Mouse (Mus musculus) stomach, embryonic 14.5 days (tissue): ENCODE results near the gene Cir1. TPM values are rescaled to one million over a fixed set of nuclear protein-coding genes. Genes with fewer than 3 reads are reported as not detected.

Experiments
- ATAC-seq: fragments of 200-750 bp; cut with Nextera tagmentation; 2 replicates; pipeline ENCODE4 v1.8.0; 2017; ENCODE audit warnings: low read depth, moderate TSS enrichment; ENCODE audit not compliant: insufficient number of reproducible peaks, insufficient read depth, low FRiP score
- H3K27ac ChIP-seq: fragments of 300-500 bp; sonication (generic); 2 replicates; pipeline ENCODE4 v1.5.1; 2014; ENCODE audit warnings: mild to moderate bottlenecking, low read length, moderate library complexity, mixed read lengths
- H3K27me3 ChIP-seq: fragments of 300-500 bp; sonication (generic); 2 replicates; pipeline ENCODE4 v1.6.1; 2014; ENCODE audit warnings: low read length, control low read depth, mixed read lengths; ENCODE audit not compliant: control insufficient read depth, insufficient read depth
- H3K36me3 ChIP-seq: fragments of 300-500 bp; sonication (generic); 2 replicates; pipeline ENCODE4 v1.6.1; 2014; ENCODE audit warnings: mild to moderate bottlenecking, control low read depth, low read length, moderate library complexity, mixed read lengths; ENCODE audit not compliant: control insufficient read depth, insufficient read depth
- H3K4me1 ChIP-seq: fragments of 300-500 bp; sonication (generic); 2 replicates; pipeline ENCODE4 v1.6.1; 2014; ENCODE audit warnings: low read length, control low read depth, mixed read lengths; ENCODE audit not compliant: control insufficient read depth, insufficient read depth
- H3K4me2 ChIP-seq: fragments of 300-500 bp; sonication (generic); replicated peaks from 2 replicates; pipeline ENCODE4 v1.6.1; 2014; ENCODE audit warnings: low read depth, low read length, control low read depth
- H3K4me3 ChIP-seq: fragments of 300-500 bp; sonication (generic); 2 replicates; pipeline ENCODE4 v1.5.1; 2014; ENCODE audit warnings: low read depth, low read length, control low read depth
- H3K9ac ChIP-seq: fragments of 300-500 bp; sonication (generic); replicated peaks from 2 replicates; pipeline ENCODE4 v1.6.1; 2014; ENCODE audit warnings: low read depth, mild to moderate bottlenecking, control low read depth, low read length, moderate library complexity, mixed read lengths
- H3K9me3 ChIP-seq: fragments of 300-500 bp; sonication (generic); 2 replicates; pipeline ENCODE4 v1.6.1; 2016; ENCODE audit warnings: low read depth, low read length, control low read depth; ENCODE audit not compliant: control insufficient read depth
- WGBS: fragments of 180-500 bp; shearing (Covaris S2); extraction: QIAGEN DNeasy Blood & Tissue Kit; methylation state at CpG from one replicate; pipeline ENCODE4 v1.1.7; 2014; 5-methylcytosine and 5-hydroxymethylcytosine counted together
- polyA plus RNA-seq: library from polyadenylated mRNA; unstranded; fragments of >200 nt; fragmentation: Nextera tagmentation; extraction: Ambion mirVana; gene quantifications from 2 replicates; pipeline ENCODE4 v1.2.1, GENCODE M21; 2014

Cir1 gene
- polyA plus RNA-seq, 1 experiment from 2014 or later: 29.6 TPM

GRCm38 (mm10) chr2:73272351-73273248, 39.9 kb downstream of the Cir1 start:
- H3K4me3 ChIP-seq: peak overlapping the region; percentile 26
- no peak for ATAC-seq
- no peaks in the 10 kb centered on the region for H3K36me3 ChIP-seq
- H3K4me2 ChIP-seq: peak overlapping the region; percentile 35
- WGBS: 2% methylated on average over 53 of the region's 55 CpGs
- H3K4me1 ChIP-seq: peaks cover 19% of the 10 kb centered on the region; the same call in 1 of the 2 replicates
- no peak overlapping the region for H3K27ac ChIP-seq
- H3K27me3 ChIP-seq: peaks cover 41% of the 10 kb centered on the region
- H3K9ac ChIP-seq: no peak overlapping the region
- no peaks in the 10 kb centered on the region for H3K9me3 ChIP-seq

DNA sequence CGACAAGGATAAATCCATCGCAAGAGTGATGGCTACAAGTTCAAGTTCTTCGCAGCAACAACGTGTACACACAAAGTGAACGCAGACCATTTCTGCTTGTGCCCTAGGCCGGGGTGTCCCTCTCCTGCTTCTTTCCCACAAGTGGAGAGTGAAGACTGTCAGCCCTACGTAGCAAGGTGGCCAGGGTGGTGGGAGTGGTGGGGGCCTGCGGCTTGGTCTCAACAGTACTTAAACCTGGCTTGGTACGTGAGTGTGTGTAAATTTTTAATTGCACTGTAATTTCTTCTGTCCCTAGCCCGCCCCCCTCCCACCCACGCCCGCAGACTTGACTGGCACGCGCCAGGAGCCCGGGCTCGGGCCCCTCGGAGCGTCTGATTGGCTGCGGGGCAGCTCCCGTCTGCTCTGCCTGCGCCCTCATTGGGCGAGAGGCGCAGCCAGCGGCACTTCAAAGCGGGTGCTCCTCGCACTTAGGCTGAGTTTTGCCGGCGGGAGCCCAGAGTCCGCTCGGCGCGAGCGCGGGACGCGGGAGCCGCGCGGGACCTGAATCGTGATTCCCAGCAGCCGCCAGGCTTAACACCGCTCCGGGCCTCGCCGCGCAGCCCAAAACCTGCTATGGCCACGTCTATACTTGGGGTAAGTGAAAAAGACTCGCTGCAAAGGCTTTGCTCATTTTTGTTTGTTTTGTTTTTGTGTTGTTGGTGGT, 40.9 kb downstream of the Cir1 start, which contains the start of gene Sp9:
TSS of gene Sp9 (plus strand) at position 467 of the 703 bp plus-strand sequence.
- Histone ChIP-seq H3K4me2 (peak within 1 kb of the TSS; percentile 35), H3K27ac (no peak within 1 kb of the TSS), H3K4me1 (peaks cover 19% of the 10 kb centered on the region; the same call in 1 of the 2 replicates), H3K9me3 (no peaks in the 10 kb centered on the region), H3K27me3 (peaks cover 41% of the 10 kb centered on the region), H3K9ac (no peak within 1 kb of the TSS), H3K4me3 (peak within 1 kb of the TSS; percentile 26), H3K36me3 (no peaks in the 10 kb centered on the region)
- WGBS: 1% methylated on average over 48 of the region's 48 CpGs
- 0 out of 2 replicates have a peak, but pooled peaks have one; percentile 44 for ATAC-seq

GRCm38 (mm10) chr2:73270593-73271458, 41.7 kb downstream of the Cir1 start:
- peaks cover 48% of the 10 kb centered on the region for H3K27me3 ChIP-seq
- WGBS: 1% methylated on average over 38 of the region's 38 CpGs
- no peak for ATAC-seq
- no peaks in the 10 kb centered on the region for H3K9me3 ChIP-seq
- no peaks in the 10 kb centered on the region for H3K36me3 ChIP-seq
- H3K9ac ChIP-seq: no peak overlapping the region
- H3K27ac ChIP-seq: no peak overlapping the region
- H3K4me2 ChIP-seq: no peak overlapping the region
- H3K4me1 ChIP-seq: peaks cover 19% of the 10 kb centered on the region; the same call in 1 of the 2 replicates
- H3K4me3 ChIP-seq: no peak overlapping the region

- Histone ChIP-seq H3K36me3 (no peaks in the 10 kb centered on the region), H3K4me1 (peaks cover 19% of the 10 kb centered on the region; the same call in 1 of the 2 replicates), H3K4me3 (no peak overlapping the region), H3K27me3 (peaks cover 54% of the 10 kb centered on the region), H3K27ac (no peak overlapping the region), H3K9me3 (no peaks in the 10 kb centered on the region), H3K9ac (no peak overlapping the region), H3K4me2 (no peak overlapping the region)
- WGBS: 7% methylated on average over 14 of the region's 14 CpGs
- ATAC-seq: no peak
Observed at GRCm38 (mm10) chr2:73270071-73270592, 42.4 kb downstream of the Cir1 start.

DNA sequence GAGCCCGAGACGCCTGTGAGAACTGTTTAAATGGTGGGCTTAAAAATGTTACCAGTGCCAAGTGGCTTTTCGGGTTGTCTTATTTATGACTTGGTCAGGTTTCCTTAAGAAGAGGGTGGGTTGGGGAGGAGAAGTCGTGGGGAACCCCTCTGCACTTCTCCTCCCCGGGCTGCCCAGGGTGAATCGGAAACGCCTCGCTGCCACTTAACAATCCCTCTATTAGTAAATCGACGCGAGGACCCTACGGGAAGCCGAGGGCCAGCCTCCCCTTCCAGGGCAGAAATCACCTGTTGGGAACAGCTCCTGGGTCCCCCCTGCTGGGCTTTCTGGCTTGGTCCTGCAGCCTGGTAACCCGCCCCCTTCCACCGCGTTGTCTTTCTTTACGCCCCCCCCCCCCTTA, 42.8 kb downstream of the Cir1 start:
- Histone ChIP-seq H3K27me3 (peaks cover 57% of the 10 kb centered on the region), H3K27ac (no peak overlapping the region), H3K9me3 (no peaks in the 10 kb centered on the region), H3K36me3 (no peaks in the 10 kb centered on the region), H3K4me2 (no peak overlapping the region), H3K4me1 (peaks cover 19% of the 10 kb centered on the region; the same call in 1 of the 2 replicates), H3K9ac (no peak overlapping the region), H3K4me3 (no peak overlapping the region)
- WGBS: under 1% methylated on average over 17 of the region's 17 CpGs
- ATAC-seq: no peak

DNA sequence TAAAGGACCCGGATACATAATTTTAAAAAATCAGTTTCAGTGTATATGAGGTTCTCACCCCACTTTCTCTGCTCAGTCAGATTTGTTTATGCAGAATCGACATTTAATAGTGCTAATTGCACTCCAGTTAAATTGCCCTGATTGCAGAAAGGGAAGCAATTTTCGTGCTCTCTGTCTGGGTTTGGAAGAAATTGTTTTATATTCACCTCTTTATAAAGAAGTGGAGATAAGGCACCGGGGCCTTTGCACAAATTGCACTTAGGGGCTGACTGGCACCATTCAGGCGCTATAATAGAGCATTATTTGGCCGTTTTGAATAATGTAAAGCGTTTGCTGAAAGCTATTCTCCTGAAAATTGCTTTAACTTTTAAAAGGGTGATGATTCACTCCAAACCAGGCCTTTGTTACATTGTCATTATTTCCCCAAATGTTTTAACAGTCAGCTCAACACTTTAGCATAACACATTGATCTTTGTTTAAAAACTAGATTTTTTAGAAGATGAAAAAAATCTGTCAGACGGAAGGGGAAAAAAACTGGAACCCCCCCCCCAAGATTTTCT, 43.6 kb downstream of the Cir1 start:
- H3K4me3 ChIP-seq: no peak overlapping the region
- WGBS: 6% methylated on average over 8 of the region's 8 CpGs
- no peaks in the 10 kb centered on the region for H3K36me3 ChIP-seq
- ATAC-seq: no peak
- H3K27me3 ChIP-seq: peaks cover 58% of the 10 kb centered on the region
- no peak overlapping the region for H3K4me2 ChIP-seq
- H3K9ac ChIP-seq: no peak overlapping the region
- H3K27ac ChIP-seq: no peak overlapping the region
- H3K4me1 ChIP-seq: peaks cover 19% of the 10 kb centered on the region
- H3K9me3 ChIP-seq: no peaks in the 10 kb centered on the region

- H3K36me3 ChIP-seq: no peaks in the 10 kb centered on the region
- 3% methylated on average over 12 of the region's 12 CpGs for WGBS
- H3K4me2 ChIP-seq: no peak overlapping the region
- no peak for ATAC-seq
- H3K27me3 ChIP-seq: peaks cover 52% of the 10 kb centered on the region
- H3K9me3 ChIP-seq: no peaks in the 10 kb centered on the region
- H3K9ac ChIP-seq: no peak overlapping the region
- peaks cover 14% of the 10 kb centered on the region for H3K4me1 ChIP-seq
- no peak overlapping the region for H3K4me3 ChIP-seq
- H3K27ac ChIP-seq: no peak overlapping the region
Observed at GRCm38 (mm10) chr2:73268281-73268680, 44.2 kb downstream of the Cir1 start.
